Mouse (Mus musculus): ENCODE measurements at regions not wholly inside any gene's neighbourhood (a gene's known extent, or its start where the extent isn't known, plus 50 kb on each side); places are given as distances from the start of the nearest gene placed in this dataset.

- DNase-seq (ENCODE audit: low read depth), result no peak
Observed at GRCm38 (mm10) chr16:77695443-77695842, 93.5 kb upstream of the Gm11146 start.

- DNase-seq (ENCODE audit: low read depth), result no peak
Observed at GRCm38 (mm10) chr16:77687056-77687839, 85.4 kb upstream of the Gm11146 start.

- no peak for DNase-seq (ENCODE audit: low read depth)
Observed at GRCm38 (mm10) chr16:77685651-77686190, 83.8 kb upstream of the Gm11146 start.

- DNase-seq (ENCODE audit: low read depth), result no peak
Observed at GRCm38 (mm10) chr16:77684521-77684920, 82.6 kb upstream of the Gm11146 start.

- DNase-seq (ENCODE audit: low read depth), result no peak
Observed at GRCm38 (mm10) chr16:77679234-77679633, 77.3 kb upstream of the Gm11146 start.

- no peak for DNase-seq (ENCODE audit: low read depth)
Observed at GRCm38 (mm10) chr16:77676805-77677204, 74.9 kb upstream of the Gm11146 start.

GRCm38 (mm10) chr16:77675885-77676597 is 74.1 kb upstream of the Gm11146 start:
- DNase-seq (ENCODE audit: low read depth), result no peak

- no peak for DNase-seq (ENCODE audit: low read depth)
Observed at GRCm38 (mm10) chr16:77671253-77671652, 69.4 kb upstream of the Gm11146 start.

- DNase-seq (ENCODE audit: low read depth), result no peak
Observed at GRCm38 (mm10) chr16:77665781-77666180, 63.9 kb upstream of the Gm11146 start.

GRCm38 (mm10) chr16:77662107-77662518 is 60.2 kb upstream of the Gm11146 start:
- no peak for DNase-seq (ENCODE audit: low read depth)

GRCm38 (mm10) chr16:77653306-77653705 is 51.4 kb upstream of the Gm11146 start:
- no peak for DNase-seq (ENCODE audit: low read depth)
